Mouse (Mus musculus): ENCODE measurements around the gene Bod1l. TPM values are rescaled to one million over a fixed set of nuclear protein-coding genes. Genes with fewer than 3 reads are reported as not detected.

Bod1l gene
- total RNA-seq, 2 experiments from 2014 or later, result 38.7 to 43.1 TPM

GRCm38 (mm10) chr5:41738817-41739216 lies 105.3 kb downstream of the Bod1l start:
- no peak for DNase-seq (ENCODE audit: low spot score in 2 of 2)
- Histone ChIP-seq H3K4me3 (no peak overlapping the region), H3K27ac (no peak overlapping the region)
- TF ChIP-seq CTCF (conservative IDR thresholded peaks at IDR 0.05), result no peak

Small RNA genes within 50 kb of the gene (microRNA-seq; reads per million reads assigned to microRNA genes)
- 0 reads per million in 2 experiments for gene Mir6414

Other genes with a start within 250 kb of the Bod1l start
- gene Rab28, start 136.2 kb downstream of the Bod1l start, total RNA-seq (2021), result 10 to 100 TPM; 80.5 to 87.3 TPM
- not detected for gene Nkx3-2, start 79.8 kb downstream of the Bod1l start, total RNA-seq (2021)
- under 1 TPM in 1 of 2 experiments, not detected in 1; 0.12 TPM for gene Gm16223, start 223.6 kb upstream of the Bod1l start, total RNA-seq (2021)

All from layer of hippocampus, adult 2 months (tissue).